Mouse (Mus musculus) limb, embryonic 11.5 days (tissue): ENCODE measurements around the gene Gm20521. TPM values are rescaled to one million over a fixed set of nuclear protein-coding genes. Genes with fewer than 3 reads are reported as not detected.

ENCODE experiments used
- ATAC-seq: fragments of 200-750 bp; cut with Nextera tagmentation; 2 replicates; pipeline ENCODE4 v1.8.0; 2017; ENCODE audit warnings: low read depth; ENCODE audit not compliant: insufficient number of reproducible peaks, low FRiP score, low TSS enrichment
- DNase-seq: peaks from one replicate; pipeline ENCODE4 v3.0.0-alpha.2; 2015; ENCODE audit warnings: low spot score
- H3K27ac ChIP-seq: fragments of 300-500 bp; sonication (generic); replicated peaks from 2 replicates; pipeline ENCODE4 v1.5.1; 2014; ENCODE audit warnings: low read depth, mild to moderate bottlenecking, low read length
- H3K27me3 ChIP-seq: fragments of 300-500 bp; sonication (generic); 2 replicates; pipeline ENCODE4 v1.6.1; 2014; ENCODE audit warnings: mild to moderate bottlenecking, low read length, mixed read lengths; ENCODE audit not compliant: control insufficient read depth, insufficient read depth
- H3K36me3 ChIP-seq: fragments of 300-500 bp; sonication (generic); 2 replicates; pipeline ENCODE4 v1.6.1; 2014; ENCODE audit warnings: mild to moderate bottlenecking, low read length, moderate library complexity, mixed read lengths; ENCODE audit not compliant: control insufficient read depth, insufficient read depth
- H3K4me1 ChIP-seq: fragments of 300-500 bp; sonication (generic); 2 replicates; pipeline ENCODE4 v1.6.1; 2014; ENCODE audit warnings: low read length, mixed read lengths; ENCODE audit not compliant: control insufficient read depth, insufficient read depth
- H3K4me2 ChIP-seq: fragments of 300-500 bp; sonication (generic); 2 replicates; pipeline ENCODE4 v1.6.1; 2014; ENCODE audit warnings: low read depth, mild to moderate bottlenecking, moderate library complexity; ENCODE audit not compliant: severe bottlenecking
- H3K4me3 ChIP-seq: fragments of 300-500 bp; sonication (generic); 2 replicates; pipeline ENCODE4 v1.5.1; 2014; ENCODE audit warnings: low read depth, low read length
- H3K9ac ChIP-seq: fragments of 300-500 bp; sonication (generic); 2 replicates; pipeline ENCODE4 v1.6.1; 2014; ENCODE audit warnings: mild to moderate bottlenecking, low read length
- H3K9me3 ChIP-seq: fragments of 300-500 bp; sonication (generic); 2 replicates; pipeline ENCODE4 v1.6.1; 2016; ENCODE audit warnings: low read length; ENCODE audit not compliant: control insufficient read depth
- whole genome bisulfite sequencing: fragments of 180-500 bp; shearing (Covaris S2); extraction: QIAGEN DNeasy Blood & Tissue Kit; methylation state at CpG from one replicate; pipeline ENCODE4 v1.1.7; 2014; 5-methylcytosine and 5-hydroxymethylcytosine counted together
- polyA plus RNA-seq: library from polyadenylated mRNA; unstranded; fragments of >200 nt; fragmentation: Nextera tagmentation; extraction: Ambion mirVana; gene quantifications from 2 replicates; pipeline ENCODE4 v1.2.1, GENCODE M21; 2014

Gm20521 gene
- polyA plus RNA-seq, 1 experiment from 2014 or later, result 0.56 TPM

DNA sequence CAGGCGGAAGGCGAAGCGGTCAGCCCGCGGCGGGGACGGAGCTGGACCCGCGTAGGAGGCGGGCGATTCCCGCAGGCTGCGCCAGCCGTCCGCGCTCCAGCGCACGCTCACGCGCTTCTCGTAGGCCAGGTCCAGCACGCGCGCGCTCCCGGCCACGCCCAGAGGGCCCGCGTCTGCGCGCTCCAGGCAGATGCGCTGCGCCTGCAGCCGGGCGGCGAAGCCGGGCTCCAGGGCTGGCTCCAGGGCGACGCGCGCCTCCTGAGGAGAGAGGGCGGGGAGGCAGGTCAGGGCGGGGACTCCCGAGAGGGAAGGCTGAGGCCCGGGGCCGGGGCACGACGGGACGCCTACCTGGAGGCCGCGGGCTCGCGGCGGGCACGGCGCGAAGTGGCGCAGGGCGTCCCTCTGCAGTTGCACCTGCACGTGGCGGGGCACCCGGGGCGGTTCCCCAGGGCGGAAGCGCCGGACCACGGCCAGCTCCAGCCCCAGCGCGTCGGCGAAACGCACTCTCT, 6.6 kb upstream of the Gm20521 start:
- ATAC-seq (peak; percentile 81), DNase-seq (peak; percentile 86)
- Histone ChIP-seq H3K9me3 (no peaks in the 10 kb centered on the region), H3K36me3 (no peaks in the 10 kb centered on the region), H3K27ac (no peak overlapping the region), H3K9ac (peak overlapping the region; percentile 72), H3K4me2 (peak overlapping the region; percentile 99), H3K27me3 (peaks cover 18% of the 10 kb centered on the region), H3K4me1 (peaks cover 9% of the 10 kb centered on the region), H3K4me3 (peak overlapping the region; percentile 57)
- under 1% methylated on average over 53 of the region's 72 CpGs for WGBS

- peak within 1 kb of the TSS; percentile 99 for H3K4me2 ChIP-seq
- H3K27ac ChIP-seq, result no peak within 1 kb of the TSS
- H3K9me3 ChIP-seq, result no peaks in the 10 kb centered on the region
- H3K27me3 ChIP-seq, result peaks cover 18% of the 10 kb centered on the region
- DNase-seq (peak; percentile 64), ATAC-seq (peak; percentile 49)
- no peaks in the 10 kb centered on the region for H3K36me3 ChIP-seq
- WGBS, result under 1% methylated on average over 37 of the region's 61 CpGs
- H3K4me3 ChIP-seq, result peak within 1 kb of the TSS; percentile 57
- H3K4me1 ChIP-seq, result peaks cover 9% of the 10 kb centered on the region
- peak within 1 kb of the TSS; percentile 72 for H3K9ac ChIP-seq
Measured at GRCm38 (mm10) chr14:54877048-54877715, 6.1 kb upstream of the Gm20521 start, which contains the start of gene Ppp1r3e. Gene Ppp1r3e, minus strand, starts transcription at chr14:54877550.

DNA sequence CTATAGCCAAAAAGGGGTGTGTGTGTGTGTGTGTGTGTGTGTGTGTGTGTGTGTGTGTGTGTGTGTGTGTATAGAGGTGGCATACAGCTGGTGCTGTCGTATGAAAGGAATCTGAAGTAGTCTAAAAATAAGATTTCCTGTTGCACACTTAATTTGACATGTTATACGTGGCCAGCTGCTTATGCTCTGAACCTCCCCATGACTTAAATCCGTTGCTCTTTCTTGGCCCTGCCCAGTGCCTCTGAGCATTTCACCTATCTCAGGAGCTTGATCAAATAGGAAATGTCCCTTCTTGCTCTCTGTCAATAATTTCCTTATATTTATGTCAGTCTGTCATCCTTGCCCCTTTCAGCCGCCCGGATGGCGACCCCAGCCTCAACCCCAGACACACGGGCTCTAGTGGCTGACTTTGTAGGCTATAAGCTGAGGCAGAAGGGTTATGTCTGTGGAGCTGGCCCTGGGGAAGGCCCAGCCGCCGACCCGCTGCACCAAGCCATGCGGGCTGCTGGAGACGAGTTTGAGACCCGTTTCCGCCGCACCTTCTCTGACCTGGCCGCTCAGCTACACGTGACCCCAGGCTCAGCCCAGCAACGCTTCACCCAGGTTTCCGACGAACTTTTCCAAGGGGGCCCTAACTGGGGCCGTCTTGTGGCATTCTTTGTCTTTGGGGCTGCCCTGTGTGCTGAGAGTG, 926 bp downstream of the Gm20521 start:
- peak overlapping the region; percentile 38 for H3K4me3 ChIP-seq
- H3K4me1 ChIP-seq, result peaks cover 9% of the 10 kb centered on the region
- DNase-seq, result no peak
- ATAC-seq, result 0 out of 2 replicates have a peak, but pooled peaks have one; percentile 4
- no peaks in the 10 kb centered on the region for H3K9me3 ChIP-seq
- H3K27me3 ChIP-seq, result no peaks in the 10 kb centered on the region
- peak overlapping the region; percentile 53 for H3K9ac ChIP-seq
- WGBS, result 19% methylated on average over 21 of the region's 21 CpGs
- H3K4me2 ChIP-seq, result peak overlapping the region; percentile 66
- H3K27ac ChIP-seq, result peak overlapping the region; percentile 72
- no peaks in the 10 kb centered on the region for H3K36me3 ChIP-seq

- DNase-seq (no peak), ATAC-seq (no peak)
- H3K9ac ChIP-seq, result no peak overlapping the region
- H3K4me3 ChIP-seq, result no peak overlapping the region
- no peak overlapping the region for H3K27ac ChIP-seq
- H3K4me2 ChIP-seq, result no peak overlapping the region
- H3K9me3 ChIP-seq, result no peaks in the 10 kb centered on the region
- WGBS, result 93% methylated on average over 11 of the region's 11 CpGs
- no peaks in the 10 kb centered on the region for H3K36me3 ChIP-seq
- peaks cover 9% of the 10 kb centered on the region for H3K4me1 ChIP-seq
- no peaks in the 10 kb centered on the region for H3K27me3 ChIP-seq
Measured at GRCm38 (mm10) chr14:54885309-54885708, 2.1 kb downstream of the Gm20521 start.

DNA sequence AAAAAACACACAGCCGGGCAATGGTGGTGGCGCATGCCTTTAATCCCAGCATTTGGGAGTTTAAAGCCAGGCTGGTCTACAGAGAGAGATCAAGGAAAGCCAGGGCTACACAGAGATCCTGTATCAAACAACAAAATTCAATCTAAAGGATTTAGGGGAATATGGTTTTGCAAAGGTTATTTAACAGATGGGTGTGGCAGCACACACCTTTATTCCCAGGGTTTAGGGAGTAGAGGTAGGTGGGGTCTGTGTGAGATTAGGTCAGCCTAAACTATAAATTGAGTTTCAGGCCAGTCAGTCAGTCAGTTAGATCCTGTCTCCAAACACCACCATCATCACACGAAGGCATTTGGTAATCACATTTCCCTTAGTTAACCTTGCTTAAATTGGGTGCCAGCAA, 9.0 kb downstream of the Gm20521 start, which contains the start of gene Pabpn1:
Gene Pabpn1 (plus strand): TSS at position 301 of the 400 bp plus-strand sequence.
- Histone ChIP-seq H3K36me3 (peaks cover 12% of the 10 kb centered on the region), H3K4me3 (peak within 1 kb of the TSS; percentile 97), H3K9me3 (no peaks in the 10 kb centered on the region), H3K4me1 (peaks cover 3% of the 10 kb centered on the region), H3K27ac (no peak within 1 kb of the TSS), H3K27me3 (no peaks in the 10 kb centered on the region), H3K4me2 (peak within 1 kb of the TSS; percentile 24; the same call in 1 of the 2 replicates), H3K9ac (no peak within 1 kb of the TSS)
- no peak for ATAC-seq
- WGBS, result 92% methylated on average over 3 of the region's 3 CpGs
- DNase-seq, result no peak

GRCm38 (mm10) chr14:54893651-54894181, 10.5 kb downstream of the Gm20521 start:
- ATAC-seq (peak; percentile 99), DNase-seq (peak; percentile 96)
- Histone ChIP-seq H3K9me3 (no peaks in the 10 kb centered on the region), H3K4me2 (peak overlapping the region; percentile 24; the same call in 1 of the 2 replicates), H3K9ac (peak overlapping the region; percentile 99), H3K36me3 (peaks cover 18% of the 10 kb centered on the region), H3K27ac (peak overlapping the region; percentile 91; the same call in 1 of the 2 replicates), H3K27me3 (no peaks in the 10 kb centered on the region), H3K4me1 (peaks cover 3% of the 10 kb centered on the region), H3K4me3 (peak overlapping the region; percentile 97)
- WGBS, result under 1% methylated on average over 38 of the region's 38 CpGs

- H3K4me1 ChIP-seq, result peaks cover 3% of the 10 kb centered on the region
- peaks cover 18% of the 10 kb centered on the region for H3K36me3 ChIP-seq
- H3K27ac ChIP-seq, result peak overlapping the region; percentile 91
- H3K9ac ChIP-seq, result peak overlapping the region; percentile 99
- peak overlapping the region; percentile 97 for H3K4me3 ChIP-seq
- WGBS, result under 1% methylated on average over 52 of the region's 54 CpGs
- H3K27me3 ChIP-seq, result no peaks in the 10 kb centered on the region
- peak; percentile 27 for ATAC-seq
- peak; percentile 72 for DNase-seq
- no peaks in the 10 kb centered on the region for H3K9me3 ChIP-seq
- peak overlapping the region; percentile 70 for H3K4me2 ChIP-seq
Measured at GRCm38 (mm10) chr14:54894296-54895151, 11.3 kb downstream of the Gm20521 start.
